Mouse (Mus musculus) ES-Bruce4 (cell line): ENCODE results near the gene Lrpap1.

ENCODE experiments used
- CTCF ChIP-seq: IDR thresholded peaks from one replicate; pipeline ENCODE4 v1.8.1; 2011; ENCODE audit warnings: low read depth, low read length
- EP300 ChIP-seq: IDR thresholded peaks from 2 replicates; pipeline ENCODE4 v1.6.1; 2011; ENCODE audit warnings: low read depth, low read length; ENCODE audit not compliant: insufficient read depth
- POLR2A ChIP-seq: IDR thresholded peaks from one replicate; pipeline ENCODE4 v1.8.1; 2011; ENCODE audit warnings: low read length; ENCODE audit not compliant: insufficient read depth

- TF ChIP-seq EP300: no peak
- TF ChIP-seq CTCF: no peak
- TF ChIP-seq POLR2A: no peak
Measured at GRCm38 (mm10) chr5:35142910-35143309, 37.3 kb upstream of the Lrpap1 start.
